Mouse (Mus musculus) kidney, embryonic 14.5 days (tissue): Measurements from ENCODE around the gene Vwa3b. TPM values are rescaled to one million over a fixed set of nuclear protein-coding genes. Genes with fewer than 3 reads are reported as not detected.
A peak's percentile ranks its signal among the peaks of the same experiment; 100 is the strongest.

Source experiments
- ATAC-seq: fragments of 200-750 bp; cut with Nextera tagmentation; 2 replicates; pipeline ENCODE4 v1.8.0; 2017; ENCODE audit warnings: moderate number of reproducible peaks, mild to moderate bottlenecking, moderate TSS enrichment, moderate library complexity; ENCODE audit not compliant: low FRiP score, low TSS enrichment
- H3K27ac ChIP-seq: fragments of 300-500 bp; sonication (generic); 2 replicates; pipeline ENCODE4 v1.5.1; 2014; ENCODE audit warnings: low read depth, mild to moderate bottlenecking, low read length, moderate library complexity, mixed read lengths
- H3K27me3 ChIP-seq: fragments of 300-500 bp; sonication (generic); 2 replicates; pipeline ENCODE4 v1.6.1; 2014; ENCODE audit warnings: mild to moderate bottlenecking, low read length; ENCODE audit not compliant: control insufficient read depth, insufficient read depth
- H3K36me3 ChIP-seq: fragments of 300-500 bp; sonication (generic); 2 replicates; pipeline ENCODE4 v1.6.1; 2014; ENCODE audit warnings: low read length, mixed read lengths; ENCODE audit not compliant: control insufficient read depth, insufficient read depth
- H3K4me1 ChIP-seq: fragments of 300-500 bp; sonication (generic); 2 replicates; pipeline ENCODE4 v1.6.1; 2014; ENCODE audit warnings: low read length, mixed read lengths; ENCODE audit not compliant: control insufficient read depth, insufficient read depth
- H3K4me2 ChIP-seq: fragments of 300-500 bp; sonication (generic); replicated peaks from 2 replicates; pipeline ENCODE4 v1.6.1; 2014; ENCODE audit warnings: low read depth, mild to moderate bottlenecking, low read length
- H3K4me3 ChIP-seq: fragments of 300-500 bp; sonication (generic); 2 replicates; pipeline ENCODE4 v1.5.1; 2014; ENCODE audit warnings: mild to moderate bottlenecking, low read length
- H3K9ac ChIP-seq: fragments of 300-500 bp; sonication (generic); 2 replicates; pipeline ENCODE4 v1.6.1; 2014; ENCODE audit warnings: low read depth, mild to moderate bottlenecking, low read length, moderate library complexity
- H3K9me3 ChIP-seq: fragments of 300-500 bp; sonication (generic); 2 replicates; pipeline ENCODE4 v1.6.1; 2016; ENCODE audit warnings: low read length; ENCODE audit not compliant: control insufficient read depth
- WGBS: fragments of 180-500 bp; shearing (Covaris S2); extraction: QIAGEN DNeasy Blood & Tissue Kit; methylation state at CpG from one replicate; pipeline ENCODE4 v1.1.7; 2014; 5-methylcytosine and 5-hydroxymethylcytosine counted together
- polyA plus RNA-seq: library from polyadenylated mRNA; unstranded; fragments of >200 nt; fragmentation: Nextera tagmentation; extraction: Ambion mirVana; gene quantifications from 2 replicates; pipeline ENCODE4 v1.2.1, GENCODE M21; 2014

The Vwa3b gene
- polyA plus RNA-seq, 1 experiment from 2014 or later, result not detected

- Histone ChIP-seq H3K27me3 (no peaks in the 10 kb centered on the region), H3K9me3 (no peaks in the 10 kb centered on the region), H3K9ac (no peak overlapping the region), H3K27ac (no peak overlapping the region), H3K4me3 (no peak overlapping the region), H3K36me3 (no peaks in the 10 kb centered on the region), H3K4me2 (no peak overlapping the region), H3K4me1 (no peaks in the 10 kb centered on the region)
- no peak for ATAC-seq
- WGBS, result 80% methylated on average over 9 of the region's 9 CpGs
Measured at GRCm38 (mm10) chr1:37116574-37116973, 90.2 kb downstream of the Vwa3b start.

GRCm38 (mm10) chr1:37117964-37118363 lies 91.6 kb downstream of the Vwa3b start:
- H3K36me3 ChIP-seq, result no peaks in the 10 kb centered on the region
- no peak overlapping the region for H3K27ac ChIP-seq
- no peaks in the 10 kb centered on the region for H3K27me3 ChIP-seq
- no peaks in the 10 kb centered on the region for H3K4me1 ChIP-seq
- WGBS, result 75% methylated on average over 5 of the region's 5 CpGs
- H3K9me3 ChIP-seq, result no peaks in the 10 kb centered on the region
- no peak overlapping the region for H3K9ac ChIP-seq
- no peak for ATAC-seq
- H3K4me2 ChIP-seq, result no peak overlapping the region
- H3K4me3 ChIP-seq, result no peak overlapping the region

GRCm38 (mm10) chr1:37122306-37122705 lies 95.9 kb downstream of the Vwa3b start:
- Histone ChIP-seq H3K9ac (no peak overlapping the region), H3K4me2 (no peak overlapping the region), H3K4me1 (no peaks in the 10 kb centered on the region), H3K4me3 (no peak overlapping the region), H3K27me3 (no peaks in the 10 kb centered on the region), H3K9me3 (no peaks in the 10 kb centered on the region), H3K36me3 (no peaks in the 10 kb centered on the region), H3K27ac (no peak overlapping the region)
- 0 out of 2 replicates have a peak, but pooled peaks have one; percentile 49 for ATAC-seq
- 53% methylated on average over 4 of the region's 4 CpGs for WGBS

GRCm38 (mm10) chr1:37122798-37123197 lies 96.4 kb downstream of the Vwa3b start:
- no peak overlapping the region for H3K9ac ChIP-seq
- no peak overlapping the region for H3K27ac ChIP-seq
- no peak overlapping the region for H3K4me2 ChIP-seq
- H3K36me3 ChIP-seq, result no peaks in the 10 kb centered on the region
- ATAC-seq, result no peak
- H3K9me3 ChIP-seq, result no peaks in the 10 kb centered on the region
- no peak overlapping the region for H3K4me3 ChIP-seq
- H3K27me3 ChIP-seq, result no peaks in the 10 kb centered on the region
- WGBS, result 63% methylated on average over 3 of the region's 3 CpGs
- H3K4me1 ChIP-seq, result no peaks in the 10 kb centered on the region

- no peak overlapping the region for H3K4me2 ChIP-seq
- H3K9ac ChIP-seq, result no peak overlapping the region
- H3K36me3 ChIP-seq, result no peaks in the 10 kb centered on the region
- no peak overlapping the region for H3K4me3 ChIP-seq
- H3K4me1 ChIP-seq, result no peaks in the 10 kb centered on the region
- 42% methylated on average over 12 of the region's 12 CpGs for whole genome bisulfite sequencing
- H3K27ac ChIP-seq, result no peak overlapping the region
- H3K9me3 ChIP-seq, result no peaks in the 10 kb centered on the region
- peak; percentile 55; the same call in 1 of the 2 replicates for ATAC-seq
- no peaks in the 10 kb centered on the region for H3K27me3 ChIP-seq
Measured at GRCm38 (mm10) chr1:37124696-37125349, 98.4 kb downstream of the Vwa3b start.

GRCm38 (mm10) chr1:37130012-37130570 lies 103.7 kb downstream of the Vwa3b start:
- H3K9me3 ChIP-seq, result no peaks in the 10 kb centered on the region
- H3K27me3 ChIP-seq, result no peaks in the 10 kb centered on the region
- no peak overlapping the region for H3K27ac ChIP-seq
- no peaks in the 10 kb centered on the region for H3K4me1 ChIP-seq
- no peaks in the 10 kb centered on the region for H3K36me3 ChIP-seq
- 78% methylated on average over 7 of the region's 8 CpGs for WGBS
- H3K4me3 ChIP-seq, result no peak overlapping the region
- no peak overlapping the region for H3K9ac ChIP-seq
- no peak overlapping the region for H3K4me2 ChIP-seq
- no peak for ATAC-seq

- Histone ChIP-seq H3K9ac (no peak overlapping the region), H3K9me3 (no peaks in the 10 kb centered on the region), H3K27ac (no peak overlapping the region), H3K4me2 (no peak overlapping the region), H3K27me3 (no peaks in the 10 kb centered on the region), H3K36me3 (no peaks in the 10 kb centered on the region), H3K4me1 (no peaks in the 10 kb centered on the region), H3K4me3 (no peak overlapping the region)
- ATAC-seq, result no peak
Measured at GRCm38 (mm10) chr1:37131146-37131545, 104.8 kb downstream of the Vwa3b start.

- H3K36me3 ChIP-seq, result no peaks in the 10 kb centered on the region
- H3K4me3 ChIP-seq, result no peak overlapping the region
- no peak for ATAC-seq
- H3K27ac ChIP-seq, result no peak overlapping the region
- H3K9me3 ChIP-seq, result no peaks in the 10 kb centered on the region
- H3K4me1 ChIP-seq, result no peaks in the 10 kb centered on the region
- no peaks in the 10 kb centered on the region for H3K27me3 ChIP-seq
- 70% methylated on average over 7 of the region's 7 CpGs for WGBS
- H3K4me2 ChIP-seq, result no peak overlapping the region
- no peak overlapping the region for H3K9ac ChIP-seq
Measured at GRCm38 (mm10) chr1:37132433-37132832, 106.0 kb downstream of the Vwa3b start.

- Histone ChIP-seq H3K27ac (no peak overlapping the region), H3K4me3 (no peak overlapping the region), H3K36me3 (no peaks in the 10 kb centered on the region), H3K27me3 (no peaks in the 10 kb centered on the region), H3K4me2 (no peak overlapping the region), H3K9me3 (no peaks in the 10 kb centered on the region), H3K9ac (no peak overlapping the region), H3K4me1 (no peaks in the 10 kb centered on the region)
- no peak for ATAC-seq
- WGBS, result 63% methylated on average over 4 of the region's 4 CpGs
Measured at GRCm38 (mm10) chr1:37145966-37146365, 119.6 kb downstream of the Vwa3b start.
